Mouse (Mus musculus): ENCODE data around the gene Fas.

Fas gene

GRCm38 (mm10) chr19:34370397-34370796, 79.9 kb downstream of the Fas start:
- DNase-seq, result no peak
